Comparison of ENCODE assay signal across 50 mouse cellular contexts in the genomic region with DNA sequence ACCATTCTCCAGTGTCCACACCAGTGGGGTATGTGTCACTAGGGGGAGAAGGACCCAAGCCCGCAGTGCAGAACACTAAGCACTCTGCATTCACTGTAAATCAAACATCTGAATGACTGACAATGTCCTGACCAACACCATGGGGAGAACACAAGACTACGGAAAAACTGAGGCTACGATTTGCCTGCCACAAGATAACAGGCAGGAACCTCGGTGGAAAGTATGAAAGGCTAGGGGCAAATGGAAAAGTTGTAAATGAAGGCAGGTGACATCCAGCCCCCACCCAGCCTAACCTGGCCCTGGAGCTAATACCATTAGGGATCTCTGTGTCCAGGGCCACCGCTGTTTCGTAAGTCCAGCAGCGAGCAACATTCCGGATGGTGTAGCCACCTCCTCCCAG. TPM values are rescaled to one million over a fixed set of nuclear protein-coding genes. Genes with fewer than 3 reads are reported as not detected.
"Had no signal": no experiment of that assay in that cellular context is flagged by ENCODE, and none has a peak within 500 bp of the region (broad histone marks: within the 10 kb centered on the region; RNA-seq: fewer than 3 reads in every experiment).

No protein-coding gene starts in this region.

- H3K27ac ChIP-seq: heart, embryonic 10.5 days; heart, embryonic 13.5 days; heart, embryonic 15.5 days; hindbrain, embryonic 10.5 days; hindbrain, embryonic 13.5 days; hindbrain, embryonic 15.5 days; hindbrain, postnatal 0 days; intestine, embryonic 15.5 days; kidney, postnatal 0 days; layer of hippocampus, adult 2 months; left cerebral cortex, adult 2 months had no signal

- H3K4me2 ChIP-seq: heart, embryonic 11.5 days; heart, embryonic 12.5 days; heart, embryonic 13.5 days; heart, embryonic 15.5 days; hindbrain, embryonic 13.5 days; hindbrain, embryonic 15.5 days; intestine, embryonic 15.5 days; kidney, embryonic 15.5 days had no signal

- H3K9ac ChIP-seq: heart, embryonic 12.5 days; heart, embryonic 13.5 days; heart, embryonic 15.5 days; hindbrain, embryonic 13.5 days; hindbrain, embryonic 15.5 days; intestine, embryonic 15.5 days; kidney, embryonic 15.5 days had no signal

- ATAC-seq: hindbrain, embryonic 16.5 days; hindbrain, postnatal 0 days; inflammation-experienced regulatory T-cells, adult 6 months; intestine, embryonic 15.5 days; intestine, embryonic 16.5 days; intestine, postnatal 0 days had no signal

- H3K4me3 ChIP-seq: heart, embryonic 10.5 days; heart, embryonic 12.5 days; heart, embryonic 13.5 days; heart, embryonic 15.5 days; hindbrain, embryonic 10.5 days; hindbrain, embryonic 13.5 days; hindbrain, embryonic 15.5 days; intestine, embryonic 15.5 days; kidney, embryonic 15.5 days; layer of hippocampus, adult 2 months; left cerebral cortex, adult 2 months had no signal

- DNase-seq: heart, postnatal 10 days; heart, postnatal 14 days; heart, postnatal 36 days; heart, postnatal 4 days; kidney, adult 11 months; kidney, adult 18-20 months; kidney, adult 2 months; kidney, adult 8-10 months; kidney, adult 9 months; kidney, postnatal 10 days; kidney, postnatal 14 days; kidney, postnatal 25 days; kidney, postnatal 36 days; kidney, postnatal 4 days; layer of hippocampus, adult 9-11 months; layer of hippocampus, postnatal 36 days had no signal

- H3K9me3 ChIP-seq: heart, embryonic 10.5 days; heart, embryonic 12.5 days; heart, embryonic 13.5 days; heart, embryonic 15.5 days; hindbrain, embryonic 10.5 days; hindbrain, embryonic 13.5 days; hindbrain, embryonic 15.5 days; intestine, embryonic 15.5 days; kidney, embryonic 15.5 days had no signal

- H3K27me3 ChIP-seq: heart, embryonic 12.5 days; heart, embryonic 13.5 days; heart, embryonic 15.5 days; hindbrain, embryonic 13.5 days; hindbrain, embryonic 15.5 days; intestine, embryonic 15.5 days; kidney, embryonic 15.5 days had no signal

RNA-seq across cellular contexts. Expression of gene Fam229a, which starts 27.5 kb away (rescaled TPM):
- total RNA-seq: heart, postnatal 10 days; heart, postnatal 14 days; heart, postnatal 25 days; heart, postnatal 36 days; heart, postnatal 4 days; hematopoietic stem cell, adult 5-6 weeks; layer of hippocampus, adult 18-20 months; layer of hippocampus, adult 2 months; layer of hippocampus, adult 8-10 months; layer of hippocampus, postnatal 25 days; layer of hippocampus, postnatal 36 days; left cerebral cortex, adult 8-10 months had no signal
- polyA plus RNA-seq: heart, embryonic 10.5 days; heart, embryonic 11.5 days; heart, embryonic 13.5 days; heart, embryonic 14.5 days; heart, embryonic 15.5 days; heart, embryonic 16.5 days; hindbrain, embryonic 11.5 days; hindbrain, embryonic 13.5 days; inflammation-experienced regulatory T-cells, adult 6 months; intestine, embryonic 14.5 days; intestine, embryonic 15.5 days; intestine, embryonic 16.5 days; kidney, embryonic 14.5 days; kidney, embryonic 15.5 days; kidney, embryonic 16.5 days had no signal

RNA-seq across cellular contexts. Expression of gene Tssk3, which starts 27.7 kb away (rescaled TPM):
- total RNA-seq: heart, postnatal 10 days; heart, postnatal 14 days; heart, postnatal 25 days; heart, postnatal 36 days; heart, postnatal 4 days; hematopoietic stem cell, adult 5-6 weeks; hindbrain, postnatal 0 days; layer of hippocampus, adult 18-20 months; layer of hippocampus, postnatal 14 days; layer of hippocampus, postnatal 25 days; layer of hippocampus, postnatal 36 days; left cerebral cortex, adult 18-20 months; left cerebral cortex, adult 2 months had no signal
- polyA plus RNA-seq: heart, embryonic 10.5 days; heart, embryonic 11.5 days; heart, embryonic 12.5 days; heart, embryonic 13.5 days; heart, embryonic 14.5 days; heart, embryonic 15.5 days; heart, embryonic 16.5 days; heart, postnatal 0 days; hindbrain, embryonic 10.5 days; hindbrain, embryonic 11.5 days; inflammation-experienced regulatory T-cells, adult 6 months; intestine, embryonic 14.5 days; intestine, embryonic 15.5 days; intestine, embryonic 16.5 days; intestine, postnatal 0 days; kidney, adult 2 months; kidney, embryonic 14.5 days; kidney, embryonic 15.5 days; kidney, embryonic 16.5 days; kidney, postnatal 0 days; large intestine, adult 2 months had no signal
